Mouse (Mus musculus): Measurements from ENCODE around the gene Rreb1. TPM values are rescaled to one million over a fixed set of nuclear protein-coding genes. Genes with fewer than 3 reads are reported as not detected.

The Rreb1 gene
- polyA plus RNA-seq, 1 experiment from 2014 or later, result 21.1 TPM

GRCm38 (mm10) chr13:37912011-37912410 is 133.8 kb downstream of the Rreb1 start:
- DNase-seq (ENCODE audit: low read depth, low spot score), result no peak
- ATAC-seq, result no peak
- in situ Hi-C loops (cut with MboI; ENCODE audit: low pct_unique_long_range_greater_than_20kb), result no loop called here
- CTCF ChIA-PET, result interaction anchor here (1.0 to 1.8 kb wide), 3 partner anchors 14 to 19 kb away, joined by 3 to 5 read pairs (median 4); no protein-coding TSS in a partner anchor
- H3K27me3 ChIP-seq, result no peaks in the 10 kb centered on the region
- POLR2A ChIA-PET, result no interaction called here
- no peak for TF ChIP-seq CTCF (IDR thresholded peaks at IDR 0.05)

DNA sequence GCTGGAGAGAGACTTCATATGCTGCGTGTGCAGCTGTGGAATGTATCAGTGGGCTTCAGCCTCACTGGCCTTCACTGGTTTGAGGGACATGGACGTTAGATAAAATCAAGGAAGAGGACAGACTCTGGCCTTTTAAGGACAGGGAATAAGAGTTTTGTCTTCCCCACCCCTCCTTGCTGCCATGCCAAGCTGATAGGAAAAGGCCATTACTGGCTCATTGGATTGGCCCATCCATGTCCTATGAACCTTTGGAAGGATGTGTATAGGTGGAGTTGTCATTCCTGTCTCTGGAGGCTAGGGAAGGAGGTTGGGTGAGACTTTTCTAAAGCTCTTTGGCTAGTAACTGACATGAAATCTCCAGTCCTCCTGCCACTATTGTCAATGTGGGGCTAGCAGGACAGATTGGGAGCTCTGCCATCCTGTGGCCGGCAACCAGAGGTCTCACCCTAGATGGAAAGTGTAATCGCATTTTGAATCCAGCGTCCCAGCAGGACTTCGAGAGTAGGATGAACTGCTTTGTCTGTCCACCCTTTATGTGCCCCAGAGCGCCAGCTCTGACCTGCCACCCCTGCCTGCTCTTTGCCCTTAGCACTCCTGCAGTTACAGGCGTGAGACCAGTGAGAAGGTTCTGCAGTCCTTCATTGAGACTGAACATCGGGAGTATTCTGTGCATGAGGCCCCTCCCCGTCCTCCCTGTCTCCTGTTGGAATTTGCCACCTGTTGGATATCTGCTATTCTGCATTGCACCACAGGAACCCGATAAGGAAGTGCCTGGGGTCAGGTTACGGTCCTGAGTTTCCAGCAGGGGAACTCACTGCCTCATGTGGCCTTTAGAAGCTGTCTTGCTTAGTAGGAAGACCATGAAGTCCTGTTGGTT is 134.6 kb downstream of the Rreb1 start:
- in situ Hi-C loops (cut with MboI; ENCODE audit: low pct_unique_long_range_greater_than_20kb), result no loop called here
- no peak for ATAC-seq
- ChIA-PET CTCF (interaction anchor here (1.0 to 1.8 kb wide), 4 partner anchors 15 to 18 kb away, joined by 3 to 5 read pairs (median 4); no protein-coding TSS in a partner anchor), POLR2A (interaction anchor here (0.6 kb wide), 1 partner anchor 72 kb away, joined by 3 read pairs; no protein-coding TSS in a partner anchor)
- no peaks in the 10 kb centered on the region for H3K27me3 ChIP-seq
- DNase-seq (ENCODE audit: low read depth, low spot score), result no peak
- TF ChIP-seq CTCF (IDR thresholded peaks at IDR 0.05), result no peak

- CTCF ChIA-PET, result no interaction called here
- POLR2A ChIA-PET, result no interaction called here
- no peak for TF ChIP-seq CTCF (IDR thresholded peaks at IDR 0.05)
- in situ Hi-C loops (cut with MboI; ENCODE audit: low pct_unique_long_range_greater_than_20kb), result no loop called here
- ATAC-seq (no peak), DNase-seq (ENCODE audit: low read depth, low spot score) (no peak)
- no peaks in the 10 kb centered on the region for H3K27me3 ChIP-seq
These were observed 135.8 kb downstream of the Rreb1 start for GRCm38 (mm10) chr13:37913963-37914362.

- H3K27me3 ChIP-seq, result no peaks in the 10 kb centered on the region
- ChIA-PET CTCF (no interaction called here), POLR2A (no interaction called here)
- ATAC-seq (no peak), DNase-seq (ENCODE audit: low read depth, low spot score) (no peak)
- no peak for TF ChIP-seq CTCF (IDR thresholded peaks at IDR 0.05)
- in situ Hi-C loops (cut with MboI; ENCODE audit: low pct_unique_long_range_greater_than_20kb), result no loop called here
These were observed 140.4 kb downstream of the Rreb1 start for GRCm38 (mm10) chr13:37918336-37919261.

- TF ChIP-seq CTCF (IDR thresholded peaks at IDR 0.05), result no peak
- ATAC-seq (no peak), DNase-seq (ENCODE audit: low read depth, low spot score) (no peak)
- in situ Hi-C loops (cut with MboI; ENCODE audit: low pct_unique_long_range_greater_than_20kb), result no loop called here
- CTCF ChIA-PET, result no interaction called here
- POLR2A ChIA-PET, result interaction anchor here (0.5 kb wide), 1 partner anchor 24 kb away, joined by 5 read pairs; no protein-coding TSS in a partner anchor
- no peaks in the 10 kb centered on the region for H3K27me3 ChIP-seq
These were observed 141.6 kb downstream of the Rreb1 start for GRCm38 (mm10) chr13:37919711-37920277.

GRCm38 (mm10) chr13:37920727-37921126 is 142.5 kb downstream of the Rreb1 start:
- CTCF ChIA-PET, result no interaction called here
- in situ Hi-C loops (cut with MboI; ENCODE audit: low pct_unique_long_range_greater_than_20kb), result no loop called here
- POLR2A ChIA-PET, result interaction anchor here (0.5 kb wide), 1 partner anchor 25 kb away, joined by 5 read pairs; no protein-coding TSS in a partner anchor
- DNase-seq (ENCODE audit: low read depth, low spot score), result no peak
- ATAC-seq, result no peak
- H3K27me3 ChIP-seq, result no peaks in the 10 kb centered on the region
- TF ChIP-seq CTCF (IDR thresholded peaks at IDR 0.05), result no peak

- no peak for ATAC-seq
- H3K27me3 ChIP-seq, result no peaks in the 10 kb centered on the region
- ChIA-PET CTCF (no interaction called here), POLR2A (no interaction called here)
- in situ Hi-C loops (cut with MboI; ENCODE audit: low pct_unique_long_range_greater_than_20kb), result no loop called here
- TF ChIP-seq CTCF (IDR thresholded peaks at IDR 0.05), result no peak
- no peak for DNase-seq (ENCODE audit: low read depth, low spot score)
These were observed 144.9 kb downstream of the Rreb1 start for GRCm38 (mm10) chr13:37923091-37923490.

DNA sequence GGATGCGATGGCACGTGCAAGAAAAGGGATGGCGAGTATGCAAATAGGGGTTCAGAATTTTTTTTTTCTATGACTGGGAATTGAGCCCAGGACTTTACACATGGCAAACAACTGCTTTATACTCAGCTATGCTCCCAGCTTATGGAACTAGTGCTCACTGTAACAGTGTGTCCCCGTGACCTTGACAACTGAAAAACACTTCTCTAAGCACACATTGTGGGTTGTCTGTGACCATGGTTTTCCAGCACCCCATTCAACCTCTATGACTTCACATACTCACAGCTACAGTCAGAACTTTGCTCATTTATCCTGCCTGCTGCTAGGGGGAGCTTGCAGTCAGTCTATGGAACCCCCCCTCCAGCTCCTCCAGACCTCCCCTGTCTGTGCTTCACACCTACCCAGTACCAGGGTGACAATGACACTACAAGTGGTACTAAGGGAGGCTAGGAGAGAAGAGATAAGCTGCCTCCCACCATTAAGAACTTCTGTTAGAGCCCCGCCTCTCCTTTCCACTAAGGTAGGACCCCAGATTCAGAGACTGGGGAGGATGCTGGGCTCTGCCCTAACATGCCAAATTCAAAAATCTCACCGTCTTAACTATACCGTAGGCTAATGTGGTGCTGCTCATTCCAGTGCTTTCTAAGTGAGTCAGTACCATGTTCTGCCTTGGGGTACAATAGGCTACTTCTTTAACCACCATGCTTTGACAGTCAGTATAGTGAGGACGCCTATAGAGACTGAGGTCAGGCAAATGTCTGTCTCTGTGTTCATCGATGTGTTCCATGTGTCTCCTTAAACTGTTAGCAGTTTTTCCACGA is 145.7 kb downstream of the Rreb1 start:
- TF ChIP-seq CTCF (IDR thresholded peaks at IDR 0.05), result no peak
- no peak for ATAC-seq
- no peak for DNase-seq (ENCODE audit: low read depth, low spot score)
- H3K27me3 ChIP-seq, result no peaks in the 10 kb centered on the region
- in situ Hi-C loops (cut with MboI; ENCODE audit: low pct_unique_long_range_greater_than_20kb), result no loop called here
- CTCF ChIA-PET, result no interaction called here
- POLR2A ChIA-PET, result no interaction called here

DNA sequence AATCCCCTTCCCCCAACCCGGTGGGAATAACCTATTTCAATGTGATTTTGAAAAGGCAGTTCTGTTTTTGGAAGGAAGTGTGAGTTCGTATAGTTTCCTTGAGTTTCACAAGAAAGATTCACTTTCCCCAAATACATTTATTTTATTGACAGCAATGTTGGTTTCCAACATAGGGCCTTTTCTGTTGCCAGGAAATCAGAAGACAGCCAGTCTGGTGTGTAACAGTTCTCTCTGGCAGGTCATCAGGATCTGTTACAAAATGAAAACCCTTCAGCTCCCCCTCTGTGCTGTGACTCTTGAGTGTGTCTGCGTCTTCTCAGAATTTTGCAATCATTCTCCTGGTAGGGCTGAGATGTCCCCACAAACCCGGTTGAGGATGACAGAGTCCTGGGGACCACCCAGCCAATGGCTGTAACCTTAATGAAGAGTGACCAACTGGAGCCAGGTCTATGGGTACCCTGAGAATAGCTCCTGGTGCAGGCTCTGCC is 146.3 kb downstream of the Rreb1 start:
- POLR2A ChIA-PET, result no interaction called here
- in situ Hi-C loops (cut with MboI; ENCODE audit: low pct_unique_long_range_greater_than_20kb), result no loop called here
- ATAC-seq (no peak), DNase-seq (ENCODE audit: low read depth, low spot score) (no peak)
- H3K27me3 ChIP-seq, result no peaks in the 10 kb centered on the region
- no peak for TF ChIP-seq CTCF (IDR thresholded peaks at IDR 0.05)
- CTCF ChIA-PET, result no interaction called here

GRCm38 (mm10) chr13:37926394-37926793 is 148.2 kb downstream of the Rreb1 start:
- no peaks in the 10 kb centered on the region for H3K27me3 ChIP-seq
- no peak for DNase-seq (ENCODE audit: low read depth, low spot score)
- no peak for ATAC-seq
- TF ChIP-seq CTCF (IDR thresholded peaks at IDR 0.05), result no peak
- CTCF ChIA-PET, result no interaction called here
- POLR2A ChIA-PET, result no interaction called here
- in situ Hi-C loops (cut with MboI; ENCODE audit: low pct_unique_long_range_greater_than_20kb), result no loop called here
